Mouse (Mus musculus): ENCODE measurements around the gene Abcc6. TPM values are rescaled to one million over a fixed set of nuclear protein-coding genes. Genes with fewer than 3 reads are reported as not detected.
A peak's percentile ranks its signal among the peaks of the same experiment; 100 is the strongest.

Abcc6 gene
- polyA plus RNA-seq, 1 experiment from 2014 or later, result 0.43 TPM

GRCm38 (mm10) chr7:45928626-45929295 lies 101.3 kb downstream of the Abcc6 start:
- no peaks in the 10 kb centered on the region for H3K9me3 ChIP-seq (ENCODE audit: control insufficient read depth, low read length)
- no peaks in the 10 kb centered on the region for H3K36me3 ChIP-seq (replicated peaks; ENCODE audit: control insufficient read depth, insufficient read depth)
- peak overlapping the region; percentile 31 for H3K4me2 ChIP-seq (replicated peaks)
- H3K27ac ChIP-seq, result no peak overlapping the region
- WGBS, result 17% methylated on average over 19 of the region's 23 CpGs
- DNase-seq (ENCODE audit: low spot score), result no peak
- ATAC-seq (ENCODE audit: low FRiP score), result no peak
- H3K4me3 ChIP-seq (replicated peaks; ENCODE audit: low read length), result no peak overlapping the region
- H3K27me3 ChIP-seq (ENCODE audit: control insufficient read depth, insufficient read depth, low read length), result peaks cover 15% of the 10 kb centered on the region
- H3K9ac ChIP-seq, result no peak overlapping the region
- no peaks in the 10 kb centered on the region for H3K4me1 ChIP-seq (replicated peaks; ENCODE audit: control insufficient read depth, insufficient read depth, low read length)

GRCm38 (mm10) chr7:45924429-45924816 lies 105.7 kb downstream of the Abcc6 start:
- WGBS, result 10% methylated on average over 14 of the region's 14 CpGs
- H3K4me2 ChIP-seq (replicated peaks), result peak overlapping the region; percentile 62
- H3K27ac ChIP-seq, result no peak overlapping the region
- no peaks in the 10 kb centered on the region for H3K36me3 ChIP-seq (replicated peaks; ENCODE audit: control insufficient read depth, insufficient read depth)
- H3K27me3 ChIP-seq (ENCODE audit: control insufficient read depth, insufficient read depth, low read length), result peaks cover 11% of the 10 kb centered on the region
- no peaks in the 10 kb centered on the region for H3K9me3 ChIP-seq (ENCODE audit: control insufficient read depth, low read length)
- no peak for ATAC-seq (ENCODE audit: low FRiP score)
- H3K4me1 ChIP-seq (replicated peaks; ENCODE audit: control insufficient read depth, insufficient read depth, low read length), result 0 out of 2 replicates have a peak, but pooled peaks cover 5% of the 10 kb centered on the region
- H3K9ac ChIP-seq, result 0 out of 2 replicates have a peak overlapping the region, but pooled peaks have one; percentile 6
- no peak for DNase-seq (ENCODE audit: low spot score)
- peak overlapping the region; percentile 41 for H3K4me3 ChIP-seq (replicated peaks; ENCODE audit: low read length)

- H3K27ac ChIP-seq, result peak within 1 kb of the TSS; percentile 78
- H3K9me3 ChIP-seq (ENCODE audit: control insufficient read depth, low read length), result no peaks in the 10 kb centered on the region
- 0 out of 2 replicates have a peak, but pooled peaks cover 5% of the 10 kb centered on the region for H3K4me1 ChIP-seq (replicated peaks; ENCODE audit: control insufficient read depth, insufficient read depth, low read length)
- H3K27me3 ChIP-seq (ENCODE audit: control insufficient read depth, insufficient read depth, low read length), result peaks cover 6% of the 10 kb centered on the region; the same call in 1 of the 2 replicates
- no peaks in the 10 kb centered on the region for H3K36me3 ChIP-seq (replicated peaks; ENCODE audit: control insufficient read depth, insufficient read depth)
- ATAC-seq (ENCODE audit: low FRiP score) (peak; percentile 35), DNase-seq (ENCODE audit: low spot score) (no peak)
- peak within 1 kb of the TSS; percentile 62 for H3K4me2 ChIP-seq (replicated peaks)
- 5% methylated on average over 24 of the region's 24 CpGs for whole genome bisulfite sequencing
- H3K4me3 ChIP-seq (replicated peaks; ENCODE audit: low read length), result peak within 1 kb of the TSS; percentile 41
- peak within 1 kb of the TSS; percentile 50 for H3K9ac ChIP-seq
Measured at GRCm38 (mm10) chr7:45923762-45924428, 106.2 kb downstream of the Abcc6 start, which contains the start of gene Ccdc114. Ccdc114 (plus strand) TSS chr7:45924072.

DNA sequence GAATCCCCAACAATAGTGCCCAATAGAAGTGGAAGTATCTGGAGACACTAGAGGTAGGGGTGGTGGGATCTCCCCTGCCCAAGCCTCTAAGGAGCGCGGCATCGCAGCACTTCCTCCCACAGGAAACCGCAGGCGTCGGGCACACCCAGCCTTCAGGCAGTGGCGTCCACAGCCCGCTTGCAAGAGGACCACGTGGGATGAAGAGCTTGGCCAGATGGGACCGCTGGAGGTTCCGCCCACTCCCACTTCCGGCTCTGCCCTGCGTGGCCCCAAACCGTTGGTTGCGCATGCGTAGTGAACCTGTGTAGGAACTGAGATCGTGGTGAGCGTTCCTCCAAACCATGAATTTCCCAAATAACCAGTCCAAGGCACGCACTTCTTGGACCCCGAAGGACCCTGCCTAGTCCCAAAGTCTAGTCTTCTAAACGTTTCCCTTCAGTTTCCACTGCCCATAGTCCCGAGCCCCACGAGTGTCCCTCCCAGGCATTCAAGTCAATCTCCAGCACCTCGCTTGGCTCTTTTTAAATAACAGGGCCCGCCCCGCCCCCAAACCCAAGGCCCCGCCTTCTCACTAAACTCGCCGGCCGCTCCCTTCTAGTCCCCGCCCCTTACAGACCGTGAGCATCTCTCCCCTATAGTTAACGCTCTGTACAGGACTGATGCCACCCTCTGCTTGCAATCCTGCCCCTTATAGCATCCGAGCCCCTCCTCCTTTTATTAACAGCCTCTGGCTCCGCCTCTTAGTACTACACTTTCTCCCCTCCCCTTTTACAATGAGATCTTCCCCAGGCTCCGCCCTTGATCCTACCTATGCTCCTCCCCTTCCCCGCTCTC lies 107.0 kb downstream of the Abcc6 start:
- Histone ChIP-seq H3K4me3 (replicated peaks; ENCODE audit: low read length) (peak overlapping the region; percentile 41), H3K4me1 (replicated peaks; ENCODE audit: control insufficient read depth, insufficient read depth, low read length) (0 out of 2 replicates have a peak, but pooled peaks cover 5% of the 10 kb centered on the region), H3K36me3 (replicated peaks; ENCODE audit: control insufficient read depth, insufficient read depth) (no peaks in the 10 kb centered on the region), H3K27me3 (ENCODE audit: control insufficient read depth, insufficient read depth, low read length) (peaks cover 3% of the 10 kb centered on the region; the same call in 1 of the 2 replicates), H3K27ac (peak overlapping the region; percentile 78), H3K4me2 (replicated peaks) (peak overlapping the region; percentile 62), H3K9ac (peak overlapping the region; percentile 50), H3K9me3 (ENCODE audit: control insufficient read depth, low read length) (no peaks in the 10 kb centered on the region)
- DNase-seq (ENCODE audit: low spot score) (peak; percentile 94), ATAC-seq (ENCODE audit: low FRiP score) (peak; percentile 88)
- WGBS, result under 1% methylated on average over 37 of the region's 37 CpGs

DNA sequence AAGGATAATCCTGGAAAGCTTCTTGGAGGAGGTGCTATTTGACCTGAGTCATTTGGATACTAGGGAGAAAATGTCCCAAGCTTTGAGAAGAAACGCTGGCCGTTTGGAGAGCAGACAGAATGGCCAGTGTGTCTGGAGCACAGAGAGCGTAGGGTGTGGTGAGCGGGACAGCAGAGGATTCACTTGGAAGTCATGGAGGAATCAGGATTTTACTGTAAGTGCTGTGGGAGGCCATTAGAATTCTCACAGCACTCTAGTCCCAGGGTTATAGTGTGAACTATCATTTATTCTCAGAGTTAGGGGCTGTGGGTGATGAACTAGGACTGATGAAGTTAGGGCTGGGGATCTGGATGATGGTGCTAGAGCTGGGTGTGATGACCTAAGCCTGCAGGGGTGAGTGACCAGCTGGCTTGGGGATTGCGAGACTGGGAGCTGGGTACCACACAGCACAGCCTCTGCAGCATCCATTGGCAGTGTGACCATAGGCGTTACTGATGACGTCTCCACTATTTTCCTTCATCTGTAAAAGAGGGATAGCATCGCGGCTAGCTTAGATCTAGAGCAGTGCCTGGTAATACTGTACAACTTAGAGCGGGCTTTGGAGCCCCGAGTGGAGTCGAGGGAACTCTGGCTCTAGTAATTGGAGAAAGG lies 108.0 kb downstream of the Abcc6 start:
- no peaks in the 10 kb centered on the region for H3K9me3 ChIP-seq (ENCODE audit: control insufficient read depth, low read length)
- DNase-seq (ENCODE audit: low spot score) (no peak), ATAC-seq (ENCODE audit: low FRiP score) (no peak)
- H3K27ac ChIP-seq, result 0 out of 2 replicates have a peak overlapping the region, but pooled peaks have one; percentile 78
- H3K36me3 ChIP-seq (replicated peaks; ENCODE audit: control insufficient read depth, insufficient read depth), result no peaks in the 10 kb centered on the region
- peak overlapping the region; percentile 62 for H3K4me2 ChIP-seq (replicated peaks)
- no peaks in the 10 kb centered on the region for H3K27me3 ChIP-seq (ENCODE audit: control insufficient read depth, insufficient read depth, low read length)
- no peak overlapping the region for H3K4me3 ChIP-seq (replicated peaks; ENCODE audit: low read length)
- peaks cover 10% of the 10 kb centered on the region for H3K4me1 ChIP-seq (replicated peaks; ENCODE audit: control insufficient read depth, insufficient read depth, low read length)
- H3K9ac ChIP-seq, result peak overlapping the region; percentile 50; the same call in 1 of the 2 replicates
- WGBS, result 86% methylated on average over 12 of the region's 12 CpGs

DNA sequence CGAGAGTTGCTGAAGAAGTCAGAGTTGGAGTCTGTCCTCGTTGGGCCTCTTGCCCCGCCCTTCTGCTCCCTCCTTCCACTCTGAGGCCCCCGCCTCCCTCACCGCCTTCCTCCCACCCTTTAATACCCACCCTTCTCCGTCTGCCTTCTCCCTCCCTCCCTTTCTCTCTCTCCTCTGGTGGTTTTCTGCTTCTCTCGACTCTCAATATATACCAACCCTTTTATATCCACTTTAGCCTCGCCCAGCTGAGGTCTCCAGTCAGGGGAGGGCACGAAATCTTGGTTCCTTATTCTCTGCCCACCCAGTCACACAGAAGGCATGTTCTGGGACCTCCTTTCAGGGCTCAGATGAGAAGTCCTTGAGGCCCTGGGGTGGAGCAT lies 108.9 kb downstream of the Abcc6 start, which contains the start of gene Emp3:
Gene Emp3, minus strand, starts transcription at position 163 of the 380 bp plus-strand sequence.
- H3K36me3 ChIP-seq (replicated peaks; ENCODE audit: control insufficient read depth, insufficient read depth), result no peaks in the 10 kb centered on the region
- 53% methylated on average over 9 of the region's 9 CpGs for WGBS
- H3K4me1 ChIP-seq (replicated peaks; ENCODE audit: control insufficient read depth, insufficient read depth, low read length), result peaks cover 19% of the 10 kb centered on the region
- H3K4me3 ChIP-seq (replicated peaks; ENCODE audit: low read length), result peak within 1 kb of the TSS; percentile 13; the same call in 1 of the 2 replicates
- H3K4me2 ChIP-seq (replicated peaks), result peak within 1 kb of the TSS; percentile 28; the same call in 1 of the 2 replicates
- H3K9ac ChIP-seq, result peak within 1 kb of the TSS; percentile 28
- 0 out of 2 replicates have a peak within 1 kb of the TSS, but pooled peaks have one; percentile 78 for H3K27ac ChIP-seq
- DNase-seq (ENCODE audit: low spot score) (no peak), ATAC-seq (ENCODE audit: low FRiP score) (no peak)
- no peaks in the 10 kb centered on the region for H3K27me3 ChIP-seq (ENCODE audit: control insufficient read depth, insufficient read depth, low read length)
- no peaks in the 10 kb centered on the region for H3K9me3 ChIP-seq (ENCODE audit: control insufficient read depth, low read length)

GRCm38 (mm10) chr7:45920583-45921241 lies 109.4 kb downstream of the Abcc6 start:
- Histone ChIP-seq H3K27ac (no peak overlapping the region), H3K9me3 (ENCODE audit: control insufficient read depth, low read length) (no peaks in the 10 kb centered on the region), H3K27me3 (ENCODE audit: control insufficient read depth, insufficient read depth, low read length) (no peaks in the 10 kb centered on the region), H3K9ac (peak overlapping the region; percentile 28), H3K4me3 (replicated peaks; ENCODE audit: low read length) (peak overlapping the region; percentile 13; the same call in 1 of the 2 replicates), H3K4me2 (replicated peaks) (peak overlapping the region; percentile 28; the same call in 1 of the 2 replicates), H3K36me3 (replicated peaks; ENCODE audit: control insufficient read depth, insufficient read depth) (no peaks in the 10 kb centered on the region), H3K4me1 (replicated peaks; ENCODE audit: control insufficient read depth, insufficient read depth, low read length) (peaks cover 24% of the 10 kb centered on the region)
- ATAC-seq (ENCODE audit: low FRiP score) (no peak), DNase-seq (ENCODE audit: low spot score) (no peak)
- WGBS, result 47% methylated on average over 9 of the region's 9 CpGs

- Histone ChIP-seq H3K4me2 (replicated peaks) (peak overlapping the region; percentile 28; the same call in 1 of the 2 replicates), H3K4me1 (replicated peaks; ENCODE audit: control insufficient read depth, insufficient read depth, low read length) (peaks cover 24% of the 10 kb centered on the region), H3K9ac (no peak overlapping the region), H3K27ac (no peak overlapping the region), H3K9me3 (ENCODE audit: control insufficient read depth, low read length) (no peaks in the 10 kb centered on the region), H3K36me3 (replicated peaks; ENCODE audit: control insufficient read depth, insufficient read depth) (no peaks in the 10 kb centered on the region), H3K4me3 (replicated peaks; ENCODE audit: low read length) (no peak overlapping the region), H3K27me3 (ENCODE audit: control insufficient read depth, insufficient read depth, low read length) (no peaks in the 10 kb centered on the region)
- DNase-seq (ENCODE audit: low spot score) (no peak), ATAC-seq (ENCODE audit: low FRiP score) (no peak)
- WGBS, result 78% methylated on average over 4 of the region's 4 CpGs
Measured at GRCm38 (mm10) chr7:45919761-45920160, 110.3 kb downstream of the Abcc6 start.
